Mouse (Mus musculus) lung, postnatal 14 days (tissue): ENCODE measurements around the gene Wdr95.
A peak's percentile ranks its signal among the peaks of the same experiment; 100 is the strongest.

Experiments used
- DNase-seq: peaks from one replicate; pipeline ENCODE4 v3.0.0; 2021

Gene Wdr95

DNA sequence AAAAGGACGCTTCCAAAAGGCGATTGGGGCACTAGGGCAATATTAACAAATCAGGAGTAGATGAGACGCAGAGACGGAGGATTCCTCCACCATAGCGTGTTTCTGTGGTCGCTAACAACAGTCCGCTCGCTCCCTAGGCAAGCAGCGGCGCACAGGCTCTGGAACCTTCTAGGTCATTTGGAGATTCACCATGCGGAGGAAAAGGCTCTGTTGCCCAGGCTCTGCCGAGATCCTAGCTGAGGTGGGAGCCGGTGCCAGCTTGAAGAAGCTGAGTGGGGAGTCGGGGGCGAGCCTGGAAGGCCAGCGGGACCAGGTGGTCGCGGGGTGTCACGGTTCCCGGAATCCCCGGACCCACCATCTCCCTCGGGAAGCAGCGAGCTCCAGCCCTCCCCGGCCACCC is 107.1 kb downstream of the Wdr95 start:
- peak; percentile 35 for DNase-seq

DNA sequence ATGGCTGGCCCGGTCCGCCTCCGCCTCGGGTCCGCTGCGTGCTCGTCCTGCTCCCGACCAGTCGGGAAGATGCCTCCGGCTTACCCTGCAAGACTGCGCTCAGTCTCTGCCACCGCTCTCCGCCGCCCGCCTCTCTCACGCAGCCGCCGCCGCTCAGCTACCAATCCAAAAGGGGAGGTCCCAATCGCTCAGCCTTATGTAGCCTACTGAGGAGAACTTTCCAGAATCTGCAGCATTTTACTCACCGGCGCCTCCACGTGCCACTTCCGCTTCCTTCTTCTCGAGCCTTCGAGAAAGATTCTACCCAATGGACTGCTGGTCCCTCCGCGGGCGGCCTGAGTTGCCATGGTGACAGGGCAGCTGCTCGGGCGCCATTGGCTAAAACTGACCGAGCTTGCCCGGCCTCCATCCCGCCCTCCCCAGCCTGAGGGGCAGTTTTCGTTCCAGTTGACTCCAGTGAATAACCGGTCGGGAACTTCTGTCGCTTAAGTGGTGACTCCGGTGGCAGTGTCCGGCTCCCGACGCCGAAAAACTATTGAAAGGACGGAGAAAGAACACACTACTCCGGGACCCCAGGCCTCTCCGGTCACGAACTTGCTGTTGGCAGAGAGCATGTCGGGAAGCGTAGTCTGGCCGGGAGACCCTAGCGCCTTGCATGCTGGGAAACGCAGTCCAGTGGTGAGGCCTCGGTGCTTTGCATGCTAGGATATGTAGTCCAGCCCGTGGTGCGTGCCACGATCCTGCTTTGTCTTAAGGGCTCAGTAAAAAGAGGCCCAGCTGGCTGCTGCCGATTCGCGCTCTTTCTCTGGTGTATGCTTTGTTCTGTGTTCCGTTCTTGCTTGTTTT is 107.8 kb downstream of the Wdr95 start, which contains the start of gene Hsph1:
Gene Hsph1, minus strand, starts transcription at position 302 of the 846 bp plus-strand sequence.
- peak; percentile 96 for DNase-seq

DNA sequence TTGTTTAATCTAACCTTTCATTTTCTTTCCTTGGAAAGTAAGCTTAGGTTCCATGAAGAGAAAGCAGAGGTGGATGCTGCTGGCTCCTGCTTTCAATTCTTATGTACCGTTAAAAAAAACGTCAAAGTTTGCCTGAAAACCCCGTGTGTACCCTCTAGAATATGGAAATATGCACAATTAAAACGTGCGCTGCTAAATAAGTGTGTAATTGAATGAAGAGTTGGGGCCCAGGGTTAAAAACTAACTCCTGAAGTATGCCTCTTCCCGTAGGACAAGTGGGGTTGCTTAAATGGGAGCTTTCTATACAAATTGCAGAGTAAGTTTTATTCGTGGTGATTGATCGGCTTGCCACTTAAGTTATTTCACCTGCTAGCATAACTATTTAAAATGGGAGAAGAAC is 108.8 kb downstream of the Wdr95 start:
- DNase-seq, result no peak

DNA sequence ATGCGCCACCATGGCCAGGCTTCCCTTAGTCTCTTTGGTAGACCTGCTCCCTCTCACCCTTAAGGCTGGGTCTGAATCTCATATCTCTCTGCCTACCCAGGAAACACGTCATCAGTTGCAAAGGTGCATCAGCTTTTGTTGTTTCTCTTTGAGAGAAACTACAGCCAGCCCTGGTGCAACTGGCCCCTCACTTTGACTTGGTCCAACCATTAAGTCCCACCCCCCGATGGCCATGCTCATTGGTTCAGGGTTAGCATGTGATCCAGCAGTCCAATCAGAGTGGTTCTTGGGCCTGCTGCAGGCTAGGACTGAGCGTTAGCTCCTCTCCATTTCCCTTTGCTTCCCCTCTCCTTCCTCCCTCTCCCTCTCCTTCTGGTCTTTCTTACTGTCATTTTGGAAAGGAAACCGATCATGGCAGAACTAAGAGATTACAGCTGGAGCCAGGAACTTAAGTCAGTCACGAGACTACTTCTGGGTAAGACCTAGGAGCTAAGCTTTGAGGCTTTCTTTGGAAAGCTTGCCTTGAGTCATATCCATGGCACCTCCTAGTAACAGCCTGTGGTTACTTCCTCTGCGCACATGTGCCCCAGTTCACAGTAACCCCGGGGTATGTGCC is 112.9 kb downstream of the Wdr95 start:
- no peak for DNase-seq

DNA sequence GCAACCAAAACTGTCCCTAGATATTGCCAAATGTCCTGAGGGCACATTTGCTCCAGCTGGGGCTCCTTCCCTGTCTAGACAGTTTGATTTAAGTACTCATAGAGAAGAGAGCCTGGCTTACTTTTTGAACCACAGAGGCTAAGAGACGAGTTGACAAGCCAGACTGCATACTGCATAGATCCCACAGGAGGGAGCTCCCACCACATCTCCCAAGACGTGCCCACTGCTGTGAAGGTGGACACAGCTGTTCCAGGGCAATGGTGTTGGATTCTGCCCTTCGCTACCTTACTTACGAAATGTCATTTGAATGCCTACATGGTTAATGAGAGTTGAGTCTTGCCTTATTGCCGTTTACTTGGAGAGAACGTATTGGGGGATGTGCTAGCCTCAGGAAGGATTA is 113.9 kb downstream of the Wdr95 start:
- DNase-seq, result no peak

DNA sequence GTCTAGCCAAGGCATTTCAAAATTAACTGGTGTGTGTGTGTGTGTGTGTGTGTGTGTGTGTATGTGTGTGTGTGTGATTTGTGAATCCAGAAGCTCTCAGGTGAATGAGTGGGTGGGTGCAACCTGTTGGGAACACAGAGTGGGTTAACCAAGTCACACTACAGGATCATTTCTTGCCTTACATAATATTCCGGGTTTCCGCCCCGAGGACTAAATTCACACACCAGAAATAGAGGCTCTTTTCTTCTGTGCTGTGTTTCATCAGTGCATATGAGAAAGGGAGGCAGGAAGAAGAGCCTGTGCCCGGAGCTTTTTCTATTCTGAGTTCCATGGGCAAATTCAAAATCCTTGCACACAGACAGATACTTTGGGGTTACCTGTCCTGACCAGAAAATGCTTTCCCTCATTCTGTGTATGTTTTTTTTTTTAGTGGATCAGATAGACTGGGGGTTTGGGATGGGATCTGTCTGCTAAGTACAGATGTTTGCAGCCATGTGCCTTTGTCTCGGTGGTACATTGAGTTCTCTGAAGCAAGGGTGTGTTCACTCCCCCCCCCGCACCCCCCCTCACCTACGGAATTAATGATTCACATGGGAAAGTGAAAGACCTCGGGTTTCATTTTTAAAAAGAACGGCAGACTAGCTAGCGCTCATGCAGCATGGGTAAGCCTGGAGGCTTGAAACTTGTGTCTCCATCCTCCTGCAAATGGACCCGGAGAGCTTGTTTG is 114.5 kb downstream of the Wdr95 start:
- no peak for DNase-seq

DNA sequence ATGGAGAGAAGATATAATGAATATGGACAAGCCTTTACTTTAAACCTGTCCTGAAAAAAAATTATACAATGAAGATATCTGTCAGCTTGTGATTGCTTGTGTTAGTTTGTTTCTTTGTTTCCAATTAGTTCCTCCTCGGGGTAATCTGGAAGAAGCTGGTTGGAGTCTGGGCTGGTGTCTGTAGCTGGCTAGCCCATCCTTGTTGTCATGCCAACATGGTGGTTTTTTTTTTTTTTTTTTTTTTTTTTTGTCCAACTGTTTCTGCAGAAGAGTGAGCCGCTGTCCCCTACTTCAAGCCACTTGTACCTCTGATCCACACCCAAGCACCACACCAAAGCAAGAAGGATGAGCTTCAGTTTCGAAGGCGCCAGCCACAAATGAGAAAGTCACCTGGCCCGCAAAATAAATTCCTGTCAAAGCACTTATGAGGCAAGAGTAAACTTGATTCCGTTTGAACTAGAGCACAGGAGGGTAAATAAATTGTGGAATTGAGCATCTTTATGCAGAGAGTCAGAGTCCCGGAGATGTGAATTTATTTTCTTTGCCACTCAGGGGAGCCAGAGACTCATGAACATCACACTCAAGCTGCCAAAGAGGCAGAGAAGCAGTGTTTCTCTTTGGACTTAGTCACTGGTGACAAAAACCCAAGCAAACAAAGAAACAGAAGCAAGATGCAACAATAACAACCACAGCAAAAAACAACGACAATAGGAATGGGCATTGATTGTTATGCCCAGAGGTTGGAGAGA is 119.1 kb downstream of the Wdr95 start:
- DNase-seq, result no peak

DNA sequence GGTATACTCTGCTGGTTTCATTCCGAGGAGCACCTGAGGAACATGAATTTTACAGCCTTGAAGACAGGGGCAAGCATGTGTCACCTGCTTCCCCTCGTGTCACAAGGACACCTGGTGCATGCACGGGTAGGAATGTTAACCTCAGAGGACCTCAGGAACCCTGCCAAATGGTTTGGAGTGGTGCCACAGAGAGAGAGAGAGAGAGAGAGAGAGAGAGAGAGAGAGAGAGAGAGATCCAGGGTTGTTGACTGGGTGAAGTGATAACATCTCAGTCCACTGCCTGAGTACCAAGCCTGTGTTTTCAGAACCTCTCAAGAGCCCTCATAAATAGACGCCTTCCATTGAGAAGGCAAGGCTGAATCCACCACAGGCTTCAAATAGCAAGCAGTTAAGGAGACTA is 119.7 kb downstream of the Wdr95 start:
- DNase-seq, result peak; percentile 10

DNA sequence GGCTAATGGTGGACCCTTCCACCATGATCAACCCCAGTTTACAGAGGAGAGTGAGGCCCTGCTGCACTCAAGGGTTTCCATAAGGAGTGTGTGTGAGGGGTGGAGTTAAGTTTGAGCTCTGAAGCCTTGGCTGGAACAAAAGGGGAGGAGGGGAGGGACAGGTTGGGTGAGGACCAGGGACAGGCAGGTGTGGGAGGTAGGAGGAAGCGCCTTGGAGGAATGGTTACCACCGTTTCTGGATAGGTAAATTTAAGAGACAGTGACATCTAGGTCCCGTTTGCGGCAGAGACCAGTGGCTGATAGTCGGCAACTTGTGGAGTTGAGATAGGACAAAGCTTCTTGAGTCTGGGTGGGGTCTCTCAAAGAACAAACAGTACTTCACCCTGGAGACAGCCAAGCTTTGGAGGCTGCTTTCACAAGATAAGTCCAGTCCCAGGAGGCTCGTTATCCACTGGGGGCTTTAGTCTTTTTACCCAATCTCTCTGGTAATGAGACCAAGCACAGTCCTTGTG is 120.5 kb downstream of the Wdr95 start:
- no peak for DNase-seq

DNA sequence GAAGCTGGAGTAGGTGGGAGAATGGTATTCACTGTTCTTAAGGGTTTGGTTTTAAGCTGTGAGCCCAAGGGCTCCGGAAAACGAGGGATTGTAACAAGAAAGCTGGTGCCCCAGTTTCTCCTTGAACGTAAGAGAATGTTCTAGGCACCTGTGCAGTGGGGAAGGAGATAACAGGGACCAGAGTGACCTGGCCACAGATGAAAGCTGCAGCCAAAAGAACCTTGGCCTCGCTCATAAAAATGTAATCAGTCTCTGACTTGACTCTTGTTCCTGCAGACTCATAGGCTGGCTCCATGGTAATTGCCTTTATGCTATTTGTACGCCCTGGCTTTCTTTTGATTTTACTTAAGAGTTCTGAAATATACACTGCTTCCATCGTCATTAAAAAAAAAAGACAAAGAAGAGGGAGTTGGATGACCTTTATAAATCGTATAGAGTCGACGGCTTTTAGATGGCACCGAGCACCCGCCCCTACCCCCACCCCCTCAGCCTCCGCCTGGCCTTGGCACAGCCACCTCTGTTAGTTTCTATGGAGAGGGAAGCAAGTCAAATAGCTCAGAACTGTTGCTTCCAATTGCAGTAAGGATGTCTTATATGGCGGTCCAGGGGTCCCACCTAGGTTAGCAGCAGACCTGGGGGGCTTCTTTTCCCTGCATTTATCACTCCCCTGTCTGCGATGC is 121.2 kb downstream of the Wdr95 start:
- no peak for DNase-seq

DNA sequence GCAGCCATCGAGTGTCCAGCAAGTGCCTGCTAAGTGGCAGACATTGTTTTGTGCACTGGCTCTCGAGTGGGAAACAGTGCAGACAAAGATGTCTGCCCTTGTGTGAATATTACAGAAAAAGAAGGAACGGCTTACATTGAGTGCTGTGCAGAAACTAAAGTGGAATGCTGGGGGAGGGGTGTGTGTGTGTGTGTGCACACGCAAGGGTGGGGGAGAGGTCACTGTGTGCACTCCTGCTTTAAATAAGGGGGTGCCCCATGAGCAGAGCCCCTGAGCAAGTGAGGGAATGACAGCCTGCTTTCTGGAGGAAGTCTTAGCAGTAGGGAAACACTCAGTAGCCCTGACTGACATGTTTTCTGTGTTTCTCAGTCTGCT is 121.7 kb downstream of the Wdr95 start:
- no peak for DNase-seq

DNA sequence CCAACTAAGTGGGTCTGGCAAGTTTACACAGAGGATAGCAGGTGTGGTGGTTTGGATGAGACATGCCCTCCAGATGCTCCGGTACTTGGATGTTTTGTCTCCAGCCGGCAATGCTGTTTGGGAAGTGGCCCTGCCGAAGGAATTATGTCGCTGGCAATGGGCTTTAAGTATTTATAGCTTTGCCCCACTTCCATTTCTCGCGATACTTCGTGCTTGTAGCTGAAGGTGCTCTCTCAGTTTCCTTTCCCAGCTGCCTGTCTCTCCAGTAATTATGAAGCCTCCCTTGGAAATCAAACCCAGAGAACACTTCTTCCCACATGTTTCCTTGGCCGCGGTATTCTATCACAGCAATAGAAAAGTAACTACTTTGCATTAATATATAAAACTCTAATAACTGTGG is 127.2 kb downstream of the Wdr95 start:
- DNase-seq, result no peak

DNA sequence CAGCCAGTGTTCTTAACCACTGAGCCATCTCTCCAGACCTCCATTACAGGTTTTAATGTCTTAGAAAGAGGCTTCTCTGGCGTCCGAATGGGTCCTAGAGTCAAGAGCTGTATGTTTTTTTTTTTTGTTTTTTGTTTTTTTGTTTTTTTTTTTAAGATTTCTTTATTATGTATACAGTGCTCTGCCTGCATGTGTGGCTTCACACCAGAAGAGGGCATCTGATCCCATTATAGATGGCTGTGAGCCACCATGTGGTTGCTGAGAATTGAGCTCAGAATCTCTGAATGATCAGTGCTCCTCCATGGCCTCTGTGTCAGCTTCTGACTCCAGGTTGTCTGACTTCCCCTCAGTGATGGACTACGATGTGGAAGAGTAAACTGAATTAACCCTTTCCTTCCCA is 129.5 kb downstream of the Wdr95 start:
- DNase-seq, result no peak

DNA sequence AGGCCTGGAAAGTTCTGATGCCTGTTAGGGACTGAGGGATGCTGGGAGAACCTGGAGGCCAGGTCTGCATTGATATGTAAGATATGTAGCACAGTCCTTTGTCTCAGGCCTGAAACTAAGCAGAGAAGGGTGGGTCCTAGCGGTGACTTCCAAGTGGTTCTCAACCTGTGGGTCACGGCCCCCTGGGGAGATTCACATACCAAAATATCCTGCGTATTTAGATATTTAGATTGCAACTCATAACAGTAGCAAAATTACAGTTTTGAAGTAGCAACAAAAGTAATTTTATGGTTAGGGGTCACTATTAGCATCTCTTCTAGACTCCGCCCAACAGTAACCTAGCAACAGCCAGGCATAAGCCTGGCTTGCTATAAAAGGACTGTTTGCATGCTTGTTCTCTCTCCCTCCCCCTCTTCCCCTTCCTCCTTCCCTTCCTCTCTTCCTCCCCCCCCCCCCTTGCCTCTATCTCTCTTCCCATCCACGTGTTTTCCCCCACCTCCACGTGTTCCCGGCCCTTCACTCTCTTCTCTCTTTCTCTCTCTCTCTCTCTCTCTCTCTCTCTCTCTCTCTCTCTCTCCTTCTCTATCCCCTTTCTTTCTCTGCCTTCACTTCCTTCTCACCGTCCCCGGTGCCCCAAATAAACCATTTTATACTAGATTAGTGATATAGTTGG is 130.4 kb downstream of the Wdr95 start:
- no peak for DNase-seq

DNA sequence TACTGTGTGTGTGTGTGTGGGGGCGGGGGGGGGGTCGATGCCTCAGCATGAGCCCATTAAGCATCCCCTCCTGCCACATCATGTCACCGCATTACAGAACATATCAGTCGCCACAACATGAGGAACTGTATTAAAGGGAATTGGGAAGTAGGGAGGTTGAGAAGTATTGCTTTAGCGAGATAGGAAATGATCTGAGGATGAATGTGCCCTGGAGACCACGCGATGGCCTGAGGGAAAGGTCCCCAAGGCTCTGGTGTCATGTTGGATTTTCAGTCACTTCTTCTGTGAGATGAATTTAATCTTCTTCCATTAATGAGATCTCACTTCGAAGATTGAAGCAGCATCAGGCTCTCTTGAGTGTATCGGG is 130.9 kb downstream of the Wdr95 start:
- DNase-seq, result no peak

DNA sequence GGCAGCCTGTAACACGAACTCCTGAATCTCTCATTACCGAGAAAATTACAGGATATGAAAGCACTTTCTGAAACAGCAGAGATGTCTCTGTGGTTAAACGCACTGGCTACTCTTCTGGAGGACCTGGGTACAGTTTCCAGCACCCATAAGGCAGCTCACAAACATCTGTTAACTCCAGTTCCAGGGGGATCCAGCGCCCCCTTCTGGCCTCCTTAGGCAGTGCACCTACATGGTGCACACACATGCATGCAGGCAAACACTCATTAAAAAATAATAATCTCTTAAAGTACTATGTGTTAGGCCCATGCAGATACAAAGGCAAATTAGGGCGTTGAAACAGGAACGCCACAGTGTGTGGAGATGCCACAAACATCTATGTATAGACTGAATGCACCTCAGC is 132.9 kb downstream of the Wdr95 start:
- no peak for DNase-seq
